Mouse (Mus musculus): ENCODE measurements around the gene Wrnip1.
A peak's percentile ranks its signal among the peaks of the same experiment; 100 is the strongest.
"Not testable (repeated sequence)": the region's sequence is repeated elsewhere in the genome, so short reads cannot be mapped to it uniquely, and the experiment has no call there.

The Wrnip1 gene

GRCm38 (mm10) chr13:32850668-32851404, 49.0 kb downstream of the Wrnip1 start, which contains the start of gene Serpinb1a:
Serpinb1a (minus strand) TSS chr13:32851185.
- peak; percentile 31 to 74 for DNase-seq (ENCODE audit: low spot score in 2 of 2)

DNA sequence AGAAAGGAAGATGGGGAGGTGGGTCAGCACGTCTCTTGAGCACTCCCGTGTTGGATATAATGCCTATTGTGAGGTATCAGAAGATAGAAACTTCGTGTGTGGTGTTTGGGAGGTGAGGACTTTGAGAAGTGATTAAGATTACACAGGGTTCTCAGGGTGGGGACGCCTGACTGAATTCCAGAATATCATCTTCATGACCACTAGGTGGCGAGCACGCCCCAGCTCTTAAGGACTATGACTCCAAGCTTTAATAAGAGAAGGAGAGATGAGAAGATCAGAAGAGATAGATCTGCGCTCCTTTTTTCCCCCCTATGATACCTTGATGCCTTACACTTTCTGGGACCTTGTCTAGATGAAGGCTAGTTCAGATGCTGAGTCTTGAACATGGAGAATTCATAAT, 50.1 kb downstream of the Wrnip1 start:
- DNase-seq (ENCODE audit: low spot score in 2 of 2), result peak in 1 of 2 experiments; percentile 56

DNA sequence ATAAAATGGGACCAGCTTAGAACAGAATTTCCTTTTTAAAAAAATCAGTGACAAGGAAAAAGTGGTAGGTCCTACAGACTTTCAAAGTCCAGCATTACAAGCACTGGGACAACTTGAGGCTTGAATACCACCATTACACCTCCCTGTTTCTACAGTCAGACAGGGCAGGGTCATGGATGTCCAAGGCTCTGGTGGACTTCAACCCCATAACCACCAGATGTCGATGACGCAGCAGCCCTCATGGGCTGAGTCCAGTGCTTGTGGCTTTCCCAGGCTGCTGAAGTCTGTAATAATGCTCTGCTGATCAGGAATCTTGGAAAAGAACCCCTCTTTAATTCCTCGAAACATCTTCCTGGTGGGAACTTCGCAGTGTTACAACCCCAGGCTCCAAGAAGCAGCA, 50.7 kb downstream of the Wrnip1 start:
- no peak for DNase-seq (ENCODE audit: low spot score in 2 of 2)

DNA sequence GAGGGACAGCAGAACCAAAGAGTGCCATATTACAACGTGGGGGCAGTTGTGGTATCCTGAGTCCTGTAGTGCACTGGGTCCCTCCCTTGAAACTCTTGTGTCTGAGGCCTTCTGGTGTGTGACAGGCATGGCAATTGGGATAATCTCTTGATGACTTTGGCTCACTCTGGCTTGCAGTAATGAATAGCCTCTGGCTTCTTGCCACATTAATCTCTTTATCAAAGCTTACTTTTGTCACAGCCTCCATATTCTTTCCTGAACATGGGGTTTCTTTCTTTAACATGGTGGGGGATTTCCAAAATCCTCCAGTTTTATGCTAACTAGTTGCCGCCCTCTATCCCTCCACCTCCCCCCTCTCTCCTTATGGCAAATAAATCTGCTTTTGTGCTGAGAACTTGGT, 51.2 kb downstream of the Wrnip1 start:
- no peak for DNase-seq (ENCODE audit: low spot score in 2 of 2)

- no peak for DNase-seq (ENCODE audit: low spot score in 2 of 2)
These were observed 59.0 kb downstream of the Wrnip1 start for GRCm38 (mm10) chr13:32860821-32861220.

DNA sequence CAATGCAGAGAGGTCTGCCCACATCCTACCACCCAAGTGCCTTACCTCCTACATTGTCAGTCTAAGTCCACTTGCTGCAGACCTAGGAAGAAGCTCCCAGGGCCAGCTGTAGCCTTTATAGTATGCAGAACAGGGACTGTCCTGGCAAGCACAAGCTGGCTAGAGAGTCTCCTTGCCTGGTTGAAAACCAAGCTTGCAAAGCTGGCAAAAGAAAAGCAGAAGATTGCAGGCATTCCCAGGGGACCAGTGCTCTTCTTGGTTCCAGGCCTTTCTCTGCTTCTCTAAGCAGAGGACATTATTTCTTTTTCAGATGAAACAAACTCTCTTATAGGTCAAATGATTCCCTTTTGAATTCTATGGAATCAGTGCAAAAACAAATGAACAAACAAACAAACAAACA, 61.6 kb downstream of the Wrnip1 start:
- peak in 1 of 2 experiments; percentile 29 for DNase-seq (ENCODE audit: low spot score in 2 of 2)

- not testable (repeated sequence) for DNase-seq (ENCODE audit: low spot score in 2 of 2)
These were observed 62.7 kb downstream of the Wrnip1 start for GRCm38 (mm10) chr13:32864529-32864928.

GRCm38 (mm10) chr13:32865591-32865990, 63.8 kb downstream of the Wrnip1 start:
- DNase-seq (ENCODE audit: low spot score in 2 of 2), result no peak

DNA sequence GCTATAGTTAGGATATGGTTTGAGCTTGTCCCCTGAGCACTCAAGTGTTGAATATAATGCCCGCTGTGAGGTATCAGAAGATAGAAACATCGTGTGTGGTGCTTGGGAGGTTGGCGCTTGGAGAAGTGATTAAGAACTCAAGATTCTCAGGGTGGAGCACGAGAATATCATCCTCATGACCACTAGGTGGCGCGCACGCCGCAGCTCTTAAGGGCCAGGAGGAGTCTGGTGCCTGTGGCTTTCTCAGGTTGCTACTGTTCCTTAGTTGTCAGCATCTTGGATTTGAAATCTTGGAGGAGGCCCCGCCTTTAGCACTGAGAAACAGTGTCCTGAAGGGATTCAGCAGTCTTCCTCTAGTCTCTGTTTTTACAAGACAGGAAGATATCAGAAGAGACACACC, 64.6 kb downstream of the Wrnip1 start:
- DNase-seq (ENCODE audit: low spot score in 2 of 2), result peak; percentile 53 to 82

DNA sequence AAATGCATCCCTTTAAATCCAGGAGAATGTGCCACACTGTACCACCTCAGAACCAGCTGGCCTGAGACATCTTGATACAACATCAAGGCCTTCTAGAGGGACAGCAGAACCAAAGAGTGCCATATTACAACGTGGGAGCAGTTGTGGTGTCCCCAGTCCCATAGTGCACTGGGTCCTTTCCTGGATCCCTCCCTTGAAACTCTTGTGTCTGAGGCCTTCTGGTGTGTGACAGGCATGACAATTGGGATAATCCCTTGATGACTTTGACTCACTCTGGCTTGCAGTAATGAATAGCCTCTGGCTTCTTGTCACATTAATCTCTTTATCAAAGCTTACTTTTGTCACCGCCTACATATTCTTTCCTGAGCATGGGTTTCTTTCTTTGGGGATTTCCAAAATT, 65.2 kb downstream of the Wrnip1 start:
- DNase-seq (ENCODE audit: low spot score in 2 of 2), result no peak

DNA sequence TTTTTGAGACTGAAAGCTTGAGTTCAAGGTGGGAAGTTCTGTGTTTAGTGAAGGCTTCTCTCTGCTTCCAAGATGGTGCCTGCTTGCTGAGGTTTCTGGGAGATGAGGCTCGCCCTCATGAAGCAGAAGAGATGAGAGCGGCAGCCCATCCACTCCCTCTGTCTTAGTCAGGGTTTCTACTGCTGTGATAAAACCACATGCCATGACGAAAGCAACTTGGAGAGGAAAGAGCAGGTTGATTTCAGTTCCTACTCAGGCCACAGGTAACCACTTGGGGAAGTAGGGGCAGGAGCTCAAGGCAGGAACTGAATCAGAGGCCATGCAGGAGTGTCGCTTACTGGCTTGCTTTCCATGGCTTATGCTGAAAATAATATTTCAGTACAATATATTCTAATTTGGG, 66.4 kb downstream of the Wrnip1 start:
- not testable (repeated sequence) for DNase-seq (ENCODE audit: low spot score in 2 of 2)

DNA sequence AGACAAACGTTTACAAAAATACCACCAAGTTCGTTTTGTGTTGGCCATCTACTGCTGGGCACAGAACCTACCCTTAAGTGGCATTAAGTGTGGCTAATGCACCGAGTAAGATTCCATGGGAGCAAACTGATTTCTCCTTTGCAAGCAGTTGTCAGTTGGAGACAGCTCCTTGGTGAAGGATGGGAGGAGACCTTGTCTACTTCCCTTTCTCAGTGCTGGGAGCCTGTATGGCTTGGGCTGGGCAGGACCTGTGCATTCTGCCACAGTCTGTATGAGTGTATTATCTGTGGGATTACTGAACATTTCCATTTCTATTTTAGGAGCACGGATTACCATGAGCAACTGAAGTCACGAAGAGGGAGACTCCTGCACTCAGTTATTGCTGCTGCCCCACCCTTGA, 67.0 kb downstream of the Wrnip1 start:
- DNase-seq (ENCODE audit: low spot score in 2 of 2), result no peak
